Mouse (Mus musculus): ENCODE data around the gene Cwc27. TPM values are rescaled to one million over a fixed set of nuclear protein-coding genes. Genes with fewer than 3 reads are reported as not detected.

The Cwc27 gene
- polyA plus RNA-seq, 1 experiment, result 5.4 TPM

DNA sequence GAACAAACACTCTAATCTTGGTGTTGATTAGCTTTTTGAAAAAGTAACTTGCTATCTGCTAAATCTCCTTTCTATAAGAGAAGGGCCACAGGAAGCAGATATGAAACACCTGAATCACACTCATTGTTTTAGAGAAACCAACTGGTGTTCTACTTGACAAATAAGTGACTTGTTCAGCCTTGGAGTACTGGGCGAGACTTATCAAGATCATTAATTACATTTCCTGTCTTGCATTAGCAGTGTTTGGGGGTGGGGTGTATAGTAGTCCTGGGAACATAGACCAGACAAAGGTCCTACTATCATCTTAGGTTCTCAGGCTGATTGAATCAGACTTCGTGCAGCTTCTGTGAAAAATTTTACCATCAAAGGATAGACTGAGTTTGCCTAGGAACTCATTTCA is 196.5 kb downstream of the Cwc27 start:
- no peaks in the 10 kb centered on the region for H3K36me3 ChIP-seq (ENCODE audit: control insufficient read depth, insufficient read depth)
- no peak overlapping the region for H3ac ChIP-seq (ENCODE audit: control insufficient read depth, insufficient read length)
- H3K4me3 ChIP-seq, result no peak overlapping the region
- no peaks in the 10 kb centered on the region for H3K27me3 ChIP-seq (ENCODE audit: control insufficient read depth, insufficient read depth, insufficient read length)
- H3K79me2 ChIP-seq (ENCODE audit: control insufficient read depth, insufficient read depth), result no peaks in the 10 kb centered on the region
- no peak overlapping the region for H3K4me2 ChIP-seq (ENCODE audit: low read depth)
- TF ChIP-seq USF1 (IDR thresholded peaks at IDR 0.05; ENCODE audit: low read depth) (no peak), SRF (IDR thresholded peaks at IDR 0.05; ENCODE audit: control insufficient read depth, insufficient read length, low read depth) (no peak), POLR2A (IDR thresholded peaks at IDR 0.05; ENCODE audit: insufficient read length, low read depth) (no peak), MAX (IDR thresholded peaks at IDR 0.05; ENCODE audit: low read depth) (no peak), TCF3 (IDR thresholded peaks at IDR 0.05; ENCODE audit: insufficient read length, low read depth) (no peak), TCF12 (IDR thresholded peaks at IDR 0.05; ENCODE audit: insufficient read depth, poor library complexity, severe bottlenecking) (no peak), MYOD1 (IDR thresholded peaks at IDR 0.05; ENCODE audit: control insufficient read depth in 1 of 3, insufficient read length in 2 of 3, low read depth in 2 of 3) (no peak), CEBPB (IDR thresholded peaks at IDR 0.05; ENCODE audit: insufficient read depth, poor library complexity, severe bottlenecking) (no peak), REST (IDR thresholded peaks at IDR 0.05; ENCODE audit: insufficient read depth, insufficient read length) (no peak), E2F4 (IDR thresholded peaks at IDR 0.05; ENCODE audit: insufficient read depth) (no peak)

DNA sequence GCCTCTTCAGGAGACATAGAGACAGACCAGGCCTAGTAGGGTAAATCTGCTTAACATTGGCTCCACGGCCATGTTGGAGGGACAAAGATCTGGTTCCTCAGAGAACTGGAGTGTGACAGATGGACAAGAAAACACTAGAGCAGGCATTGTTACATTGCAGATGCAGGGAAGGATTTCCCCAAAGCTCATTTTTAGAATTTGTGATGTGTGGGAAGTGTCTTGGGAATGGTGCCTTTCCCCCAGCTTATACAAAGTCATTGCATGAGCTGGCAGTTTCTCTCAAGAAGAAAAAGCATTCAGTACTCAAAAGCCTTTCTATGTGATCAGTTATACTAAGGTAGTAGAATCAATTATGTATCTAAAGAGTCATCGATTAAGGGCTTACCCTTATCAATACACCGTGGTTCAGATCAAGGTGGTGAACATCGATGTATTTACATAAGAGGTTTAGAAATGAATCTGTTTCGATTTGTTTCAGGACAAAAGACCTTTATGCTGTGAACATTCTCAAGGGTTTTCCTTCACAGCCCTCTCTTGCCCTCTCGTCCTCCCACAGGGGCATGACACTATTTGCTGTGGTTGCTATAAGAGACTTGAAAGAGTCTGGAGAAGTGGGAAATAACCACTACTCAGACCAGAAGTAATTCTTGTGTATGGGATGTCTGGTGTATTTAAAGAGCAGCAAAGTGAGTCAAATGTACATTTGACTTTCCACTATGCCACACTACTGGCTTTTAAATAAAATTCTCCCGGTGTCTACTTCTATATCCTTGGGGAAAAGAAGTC is 197.2 kb downstream of the Cwc27 start:
- H3K4me3 ChIP-seq, result no peak overlapping the region
- no peak for TF ChIP-seq TCF12 (IDR thresholded peaks at IDR 0.05; ENCODE audit: insufficient read depth, poor library complexity, severe bottlenecking)
- no peak for TF ChIP-seq REST (IDR thresholded peaks at IDR 0.05; ENCODE audit: insufficient read depth, insufficient read length)
- TF ChIP-seq POLR2AphosphoS2 (IDR thresholded peaks at IDR 0.05; ENCODE audit: insufficient read length, low read depth), result no peak
- no peak for TF ChIP-seq SRF (IDR thresholded peaks at IDR 0.05; ENCODE audit: control insufficient read depth, insufficient read length, low read depth)
- no peak for TF ChIP-seq MYOD1 (IDR thresholded peaks at IDR 0.05; ENCODE audit: control insufficient read depth in 1 of 3, insufficient read length in 2 of 3, low read depth in 2 of 3)
- no peak for TF ChIP-seq USF1 (IDR thresholded peaks at IDR 0.05; ENCODE audit: low read depth)
- TF ChIP-seq POLR2A (IDR thresholded peaks at IDR 0.05; ENCODE audit: insufficient read length, low read depth), result no peak
- TF ChIP-seq E2F4 (IDR thresholded peaks at IDR 0.05; ENCODE audit: insufficient read depth), result no peak
- TF ChIP-seq MAX (IDR thresholded peaks at IDR 0.05; ENCODE audit: low read depth), result no peak
- TF ChIP-seq MYOG (IDR thresholded peaks at IDR 0.05; ENCODE audit: control insufficient read depth in 1 of 3, insufficient read depth in 1 of 3, insufficient read length in 2 of 3, low read depth in 2 of 3), result no peak
- TF ChIP-seq CEBPB (IDR thresholded peaks at IDR 0.05; ENCODE audit: insufficient read depth, poor library complexity, severe bottlenecking), result no peak
- no peak for TF ChIP-seq TCF3 (IDR thresholded peaks at IDR 0.05; ENCODE audit: insufficient read length, low read depth)
- H3K4me2 ChIP-seq (ENCODE audit: low read depth), result no peak overlapping the region
- H3ac ChIP-seq (ENCODE audit: control insufficient read depth, insufficient read length), result no peak overlapping the region
- H3K79me2 ChIP-seq (ENCODE audit: control insufficient read depth, insufficient read depth), result no peaks in the 10 kb centered on the region
- no peaks in the 10 kb centered on the region for H3K27me3 ChIP-seq (ENCODE audit: control insufficient read depth, insufficient read depth, insufficient read length)
- H3K36me3 ChIP-seq (ENCODE audit: control insufficient read depth, insufficient read depth), result no peaks in the 10 kb centered on the region

DNA sequence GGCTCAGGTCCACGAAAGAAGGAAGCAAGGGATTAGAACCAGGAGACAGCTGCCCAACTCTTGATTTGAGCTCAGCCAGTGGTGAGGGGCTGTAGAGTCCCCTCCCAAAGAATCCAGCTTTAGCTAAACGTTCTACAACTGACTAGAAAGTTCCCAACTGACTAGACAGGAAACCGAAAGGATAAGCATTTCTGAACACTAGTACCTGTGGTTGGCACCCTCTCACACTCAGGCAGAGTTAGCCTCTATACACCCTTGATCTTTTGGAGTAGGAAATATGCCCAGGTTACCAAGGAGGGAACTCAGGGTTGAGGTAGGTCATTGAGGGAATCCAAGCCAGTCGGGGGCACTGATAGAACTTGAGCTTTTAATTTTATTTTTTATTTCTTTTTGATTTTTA is 199.7 kb downstream of the Cwc27 start:
- no peaks in the 10 kb centered on the region for H3K36me3 ChIP-seq (ENCODE audit: control insufficient read depth, insufficient read depth)
- no peak overlapping the region for H3K4me3 ChIP-seq
- H3K79me2 ChIP-seq (ENCODE audit: control insufficient read depth, insufficient read depth), result no peaks in the 10 kb centered on the region
- no peak overlapping the region for H3ac ChIP-seq (ENCODE audit: control insufficient read depth, insufficient read length)
- H3K4me2 ChIP-seq (ENCODE audit: low read depth), result no peak overlapping the region
- TF ChIP-seq TCF3 (IDR thresholded peaks at IDR 0.05; ENCODE audit: insufficient read length, low read depth) (no peak), TCF12 (IDR thresholded peaks at IDR 0.05; ENCODE audit: insufficient read depth, poor library complexity, severe bottlenecking) (no peak)
- no peaks in the 10 kb centered on the region for H3K27me3 ChIP-seq (ENCODE audit: control insufficient read depth, insufficient read depth, insufficient read length)

DNA sequence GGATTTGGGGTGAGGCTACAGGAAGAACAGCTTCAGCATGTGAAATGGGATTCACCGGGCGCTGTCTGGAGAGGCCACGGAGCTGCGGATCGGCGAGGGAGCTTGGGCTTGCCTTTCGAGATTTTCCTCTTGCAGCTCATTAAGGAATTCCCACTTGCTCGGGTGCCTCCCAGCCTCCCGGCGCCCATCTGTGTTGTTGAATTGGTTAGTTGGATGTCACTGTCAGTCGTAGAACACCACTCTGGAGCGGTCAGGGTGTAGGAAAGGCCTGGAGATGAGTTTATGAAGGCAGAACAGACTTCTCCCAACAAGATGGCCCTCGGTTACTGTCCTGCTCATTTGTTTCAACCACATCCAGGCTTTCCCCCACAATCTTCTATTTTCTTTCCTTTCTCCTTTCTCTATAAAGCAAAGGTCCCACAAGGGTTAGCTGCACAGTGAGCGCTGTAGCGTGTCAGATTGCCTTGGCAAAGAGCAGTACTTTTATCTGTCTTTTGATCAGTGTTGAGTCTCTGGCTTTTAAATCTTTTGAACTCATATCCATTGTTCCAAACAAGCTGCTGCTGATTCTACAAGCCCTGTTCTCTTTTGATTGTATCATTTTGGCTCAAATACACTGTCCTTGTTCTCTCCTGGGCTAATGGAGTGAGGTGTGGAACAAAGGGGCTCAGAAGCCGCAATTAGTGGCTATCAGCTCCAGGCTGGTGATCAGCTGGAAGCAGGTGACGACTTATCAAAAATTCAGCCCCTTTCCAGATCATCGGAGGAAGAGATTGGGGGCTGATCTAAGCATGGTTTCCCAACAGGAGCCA is 200.7 kb downstream of the Cwc27 start:
- H3K79me2 ChIP-seq (ENCODE audit: control insufficient read depth, insufficient read depth), result no peaks in the 10 kb centered on the region
- no peak for TF ChIP-seq MYOG (IDR thresholded peaks at IDR 0.05; ENCODE audit: control insufficient read depth in 1 of 3, insufficient read depth in 1 of 3, insufficient read length in 2 of 3, low read depth in 2 of 3)
- no peak for TF ChIP-seq TCF12 (IDR thresholded peaks at IDR 0.05; ENCODE audit: insufficient read depth, poor library complexity, severe bottlenecking)
- H3K27me3 ChIP-seq (ENCODE audit: control insufficient read depth, insufficient read depth, insufficient read length), result no peaks in the 10 kb centered on the region
- H3K4me2 ChIP-seq (ENCODE audit: low read depth), result no peak overlapping the region
- H3K4me3 ChIP-seq, result no peak overlapping the region
- H3K36me3 ChIP-seq (ENCODE audit: control insufficient read depth, insufficient read depth), result no peaks in the 10 kb centered on the region
- H3ac ChIP-seq (ENCODE audit: control insufficient read depth, insufficient read length), result no peak overlapping the region

DNA sequence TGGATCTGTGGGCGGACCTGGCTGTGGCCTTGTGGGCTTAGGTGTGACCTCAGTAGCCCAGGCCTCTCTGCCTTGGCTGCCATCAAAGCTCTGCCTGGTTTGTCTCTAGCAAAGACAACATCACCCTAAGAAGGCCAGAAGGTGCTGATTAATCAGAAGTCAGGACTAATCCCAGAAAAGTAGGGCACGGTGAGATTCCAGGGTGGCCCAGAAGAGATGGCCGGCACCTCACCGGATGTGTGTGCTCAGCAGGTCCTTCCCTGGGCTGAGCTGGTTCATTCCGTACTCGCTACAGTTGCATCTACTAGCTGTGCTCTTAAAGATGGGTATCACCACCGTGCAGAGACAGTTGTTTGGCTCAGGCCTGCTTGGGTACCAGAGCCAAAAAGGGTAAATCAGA is 201.8 kb downstream of the Cwc27 start:
- H3K36me3 ChIP-seq (ENCODE audit: control insufficient read depth, insufficient read depth), result no peaks in the 10 kb centered on the region
- no peak for TF ChIP-seq E2F4 (IDR thresholded peaks at IDR 0.05; ENCODE audit: insufficient read depth)
- TF ChIP-seq MYOD1 (IDR thresholded peaks at IDR 0.05; ENCODE audit: control insufficient read depth in 1 of 3, insufficient read length in 2 of 3, low read depth in 2 of 3), result no peak
- TF ChIP-seq POLR2AphosphoS2 (IDR thresholded peaks at IDR 0.05; ENCODE audit: insufficient read length, low read depth), result no peak
- no peak for TF ChIP-seq SRF (IDR thresholded peaks at IDR 0.05; ENCODE audit: control insufficient read depth, insufficient read length, low read depth)
- TF ChIP-seq USF1 (IDR thresholded peaks at IDR 0.05; ENCODE audit: low read depth), result no peak
- TF ChIP-seq CEBPB (IDR thresholded peaks at IDR 0.05; ENCODE audit: insufficient read depth, poor library complexity, severe bottlenecking), result no peak
- no peak for TF ChIP-seq MAX (IDR thresholded peaks at IDR 0.05; ENCODE audit: low read depth)
- no peak for TF ChIP-seq REST (IDR thresholded peaks at IDR 0.05; ENCODE audit: insufficient read depth, insufficient read length)
- no peak for TF ChIP-seq TCF12 (IDR thresholded peaks at IDR 0.05; ENCODE audit: insufficient read depth, poor library complexity, severe bottlenecking)
- no peak for TF ChIP-seq POLR2A (IDR thresholded peaks at IDR 0.05; ENCODE audit: insufficient read length, low read depth)
- TF ChIP-seq TCF3 (IDR thresholded peaks at IDR 0.05; ENCODE audit: insufficient read length, low read depth), result no peak
- TF ChIP-seq MYOG (IDR thresholded peaks at IDR 0.05; ENCODE audit: control insufficient read depth in 1 of 3, insufficient read depth in 1 of 3, insufficient read length in 2 of 3, low read depth in 2 of 3), result no peak
- no peak overlapping the region for H3K4me3 ChIP-seq
- no peaks in the 10 kb centered on the region for H3K27me3 ChIP-seq (ENCODE audit: control insufficient read depth, insufficient read depth, insufficient read length)
- H3K4me2 ChIP-seq (ENCODE audit: low read depth), result no peak overlapping the region
- H3K79me2 ChIP-seq (ENCODE audit: control insufficient read depth, insufficient read depth), result no peaks in the 10 kb centered on the region
- no peak overlapping the region for H3ac ChIP-seq (ENCODE audit: control insufficient read depth, insufficient read length)
